Mouse (Mus musculus) cerebellum, adult 2 months (tissue): Measurements from ENCODE around the gene Rnf149.

Experiments
- CTCF ChIP-seq: fragments of 200-500 bp; IDR thresholded peaks from 2 replicates; pipeline ENCODE4 v1.5.1; 2011; ENCODE audit warnings: low read depth, mild to moderate bottlenecking, control low read depth, low read length, moderate library complexity, borderline replicate concordance; ENCODE audit not compliant: insufficient read depth
- POLR2A ChIP-seq: fragments of 200-500 bp; IDR thresholded peaks from 2 replicates; pipeline ENCODE4 v1.6.1; 2011; ENCODE audit warnings: low read length, control low read depth, borderline replicate concordance; ENCODE audit not compliant: insufficient read depth

DNA sequence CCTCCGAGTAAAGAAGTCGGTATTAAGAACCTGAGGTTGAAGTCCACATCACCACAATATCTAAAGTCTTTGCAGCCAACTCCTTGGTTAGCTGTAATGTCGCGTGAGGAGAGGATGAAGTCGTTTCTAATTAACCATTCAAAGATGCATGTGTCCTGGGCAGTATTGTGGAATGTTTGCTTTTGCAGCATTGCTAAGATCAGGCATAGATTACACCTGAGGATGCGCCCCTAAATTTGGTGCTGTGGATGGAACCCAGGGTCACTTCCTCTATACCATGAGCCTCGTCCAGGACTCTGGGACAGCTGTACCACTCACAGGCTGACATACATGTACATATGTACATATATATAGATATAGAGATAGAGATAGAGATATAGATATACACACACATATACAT, 40.5 kb downstream of the Rnf149 start:
- TF ChIP-seq POLR2A (no peak), CTCF (no peak)
